8 mouse cellular contexts compared by ENCODE assay signal in the genomic region with DNA sequence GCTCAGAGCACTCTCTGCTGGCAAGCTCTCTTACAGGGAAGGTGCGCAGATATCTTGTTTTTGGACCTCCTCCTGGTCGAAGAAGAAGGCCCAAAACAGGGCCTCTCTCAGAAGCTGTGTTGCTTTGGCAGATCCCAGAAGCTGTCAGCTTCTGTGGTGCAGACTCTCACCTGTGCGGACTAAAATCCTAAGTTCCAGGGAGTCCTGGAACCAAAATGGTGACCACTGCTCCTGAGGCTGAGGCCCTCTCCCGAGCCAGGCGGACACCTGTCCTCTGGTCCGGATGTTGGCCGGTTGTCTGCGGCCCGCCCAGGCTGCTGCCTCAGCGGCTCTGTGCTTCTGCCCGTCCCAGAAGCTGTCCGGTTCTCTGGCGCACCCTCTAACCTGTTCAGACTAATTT.
DNase-seq lines count a peak whose midpoint lies in the region; TF ChIP-seq lines count a peak whose summit lies in the region.
"Not testable (repeated sequence)": the region's sequence is repeated elsewhere in the genome, so short reads cannot be mapped to it uniquely, and the experiment has no call there.

No protein-coding gene starts in this region.

- not testable (repeated sequence) for TF ChIP-seq POLR2A in heart, adult 2 months (IDR thresholded peaks at IDR 0.05; ENCODE audit: insufficient read depth, low read depth, low read length)

- WGBS in heart, adult 2 months = 91% methylated on average over 9 of the region's 13 CpGs

- not testable (repeated sequence) for H3K27ac ChIP-seq in heart, adult 2 months; left cerebral cortex, adult 2 months

- H3K27me3 ChIP-seq in heart, adult 2 months (ENCODE audit: control insufficient read depth, insufficient read depth, low read length) = not testable (repeated sequence)

- TF ChIP-seq EP300 in heart, adult 2 months (IDR thresholded peaks at IDR 0.05; ENCODE audit: insufficient read depth, low read depth, low read length) = not testable (repeated sequence)

- TF ChIP-seq CTCF in heart, adult 2 months (IDR thresholded peaks at IDR 0.05); left cerebral cortex, adult 2 months (IDR thresholded peaks at IDR 0.05): not testable (repeated sequence)

- not testable (repeated sequence) for H3K9ac ChIP-seq in heart, adult 2 months (ENCODE audit: low read depth, low read length)

- intact Hi-C loops in heart, adult 2 months (cut with DNase I); left cerebral cortex, adult 2 months (cut with DNase I): not testable (repeated sequence)

- DNase-seq in adrenal gland, postnatal 25 days = peak; percentile 47
- DNase-seq in frontal cortex, adult 2 months (ENCODE audit: extremely low spot score in 1 of 2, low spot score in 1 of 2) = peak; percentile 34 to 80
- DNase-seq in heart, adult 2 months = peak; percentile 69 to 76
- peak; percentile 60 to 86 for DNase-seq in kidney, postnatal 25 days
- DNase-seq in left cerebral cortex, adult 2 months (ENCODE audit: extremely low spot score in 1 of 2, low spot score in 2 of 2) = peak; percentile 75 to 76
- peak; percentile 26 to 67 for DNase-seq in monocyte, adult 2 months (ENCODE audit: low read depth in 1 of 2, low spot score in 2 of 2)
- DNase-seq in spleen, postnatal 14 days (ENCODE audit: low spot score in 2 of 2) = peak; percentile 63 to 69
- DNase-seq in urinary bladder, postnatal 14 days (ENCODE audit: low spot score) = peak; percentile 74

- not testable (repeated sequence) for H3K36me3 ChIP-seq in heart, adult 2 months (ENCODE audit: control insufficient read depth, insufficient read depth, low read length)

- H3K79me2 ChIP-seq in heart, adult 2 months (replicated peaks; ENCODE audit: control insufficient read depth, insufficient read depth, low read length) = not testable (repeated sequence)

- not testable (repeated sequence) for H3K4me3 ChIP-seq in heart, adult 2 months; left cerebral cortex, adult 2 months

- not testable (repeated sequence) for H3K4me1 ChIP-seq in heart, adult 2 months (ENCODE audit: control insufficient read depth, insufficient read depth, low read length)
